Mouse (Mus musculus): ENCODE measurements at regions not wholly inside any gene's neighbourhood (a gene's known extent, or its start where the extent isn't known, plus 50 kb on each side); places are given as distances from the start of the nearest gene placed in this dataset.

- TF ChIP-seq CTCF (IDR thresholded peaks at IDR 0.05; ENCODE audit: low read depth): no peak
- no peak for TF ChIP-seq EP300 (IDR thresholded peaks at IDR 0.05; ENCODE audit: low read depth)
These were observed 415.5 kb upstream of the 4933412E24Rik start for GRCm38 (mm10) chr15:60431916-60432315.

Measured in liver, embryonic 14.5 days (tissue).